Mouse (Mus musculus): Measurements from ENCODE around the gene Olfr1306. TPM values are rescaled to one million over a fixed set of nuclear protein-coding genes. Genes with fewer than 3 reads are reported as not detected.

Olfr1306 gene
- total RNA-seq (2023) = not detected

GRCm38 (mm10) chr2:111916171-111916570, at the start of gene Olfr1306:
TSS of gene Olfr1306 (minus strand) at chr2:111916271.

GRCm38 (mm10) chr2:111964844-111965243, 48.8 kb upstream of the Olfr1306 start, which contains the start of gene Olfr1308:
TSS of gene Olfr1308 (minus strand) at chr2:111964944.

GRCm38 (mm10) chr2:111949340-111949739, 33.3 kb upstream of the Olfr1306 start, which contains the start of gene Olfr1307:
TSS of gene Olfr1307 (minus strand) at chr2:111949440.

GRCm38 (mm10) chr2:111877049-111877448, 39.0 kb downstream of the Olfr1306 start, which contains the start of gene Olfr1305:
TSS of gene Olfr1305 (minus strand) at chr2:111877149.

Other genes with a start within 250 kb of the Olfr1306 start
- not detected for gene Olfr1301, start 165.3 kb downstream of the Olfr1306 start, total RNA-seq (2023)
- gene Olfr1302, start 138.8 kb downstream of the Olfr1306 start, total RNA-seq (2023) = not detected
- not detected for gene Olfr1303, start 95.9 kb downstream of the Olfr1306 start, total RNA-seq (2023)
- gene Olfr1305, start 39.1 kb downstream of the Olfr1306 start, total RNA-seq (2023) = not detected
- under 1 TPM; 0.15 to 0.17 TPM for gene Olfr1307, start 33.2 kb upstream of the Olfr1306 start, total RNA-seq (2023)
- not detected for gene Olfr1308, start 48.7 kb upstream of the Olfr1306 start, total RNA-seq (2023)
- gene Olfr1309, start 74.0 kb upstream of the Olfr1306 start, total RNA-seq (2023) = not detected
- gene Olfr1310, start 96.4 kb upstream of the Olfr1306 start, total RNA-seq (2023) = not detected
- not detected for gene Olfr1311, start 108.1 kb upstream of the Olfr1306 start, total RNA-seq (2023)
- not detected for gene Olfr1312, start 134.0 kb upstream of the Olfr1306 start, total RNA-seq (2023)
- gene Olfr1313, start 161.6 kb upstream of the Olfr1306 start, total RNA-seq (2023) = not detected
- not detected for gene Olfr1314, start 180.5 kb upstream of the Olfr1306 start, total RNA-seq (2023)
- gene Olfr1315-ps1, start 199.2 kb upstream of the Olfr1306 start, total RNA-seq (2023) = not detected
- gene Olfr1316, start 218.7 kb upstream of the Olfr1306 start, total RNA-seq (2023) = not detected
- not detected for gene Olfr1317, start 224.1 kb upstream of the Olfr1306 start, total RNA-seq (2023)
- gene Olfr1318, start 237.9 kb upstream of the Olfr1306 start, total RNA-seq (2023) = not detected